Mouse (Mus musculus) ES-Bruce4 (cell line): ENCODE data around the gene Gimap8.

Source experiments
- CTCF ChIP-seq: IDR thresholded peaks from one replicate; pipeline ENCODE4 v1.8.1; 2011; ENCODE audit warnings: low read depth, low read length
- EP300 ChIP-seq: IDR thresholded peaks from 2 replicates; pipeline ENCODE4 v1.6.1; 2011; ENCODE audit warnings: low read depth, low read length; ENCODE audit not compliant: insufficient read depth
- POLR2A ChIP-seq: IDR thresholded peaks from one replicate; pipeline ENCODE4 v1.8.1; 2011; ENCODE audit warnings: low read length; ENCODE audit not compliant: insufficient read depth

DNA sequence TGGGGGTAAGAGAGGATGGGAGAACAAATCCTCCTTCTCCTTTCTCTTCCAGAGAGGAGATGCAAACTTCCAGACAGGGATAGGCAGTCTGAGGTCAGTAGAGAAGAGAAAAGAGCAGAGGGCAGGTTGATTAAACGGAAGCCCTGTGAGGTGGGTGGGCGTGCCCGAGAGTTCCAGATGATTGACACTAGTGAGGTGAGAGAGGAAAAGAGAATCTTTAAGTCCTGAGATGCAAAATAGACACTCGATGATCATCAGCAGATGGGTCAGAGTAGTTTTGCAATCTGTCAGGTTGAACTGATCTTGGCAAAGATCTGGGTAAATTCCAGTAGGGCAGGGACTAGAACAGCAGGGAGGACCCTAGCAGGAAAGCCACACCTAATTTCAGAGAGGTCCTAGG lies 17.7 kb downstream of the Gimap8 start:
- TF ChIP-seq CTCF (no peak), POLR2A (no peak), EP300 (no peak)
